Mouse (Mus musculus): ENCODE data around the gene Nrgn. TPM values are rescaled to one million over a fixed set of nuclear protein-coding genes. Genes with fewer than 3 reads are reported as not detected.

The Nrgn gene
- polyA plus RNA-seq (2012; rRNA removed) (5.4 and 7.1 TPM in 2 replicates), polyA plus RNA-seq (2014; fragmentation: Nextera tagmentation; extraction: Ambion mirVana) (5.4 and 7.6 TPM in 2 replicates)

- Histone ChIP-seq H3K4me3 (ENCODE audit: insufficient read depth in 1 of 2, low read depth in 2 of 2, low read length in 2 of 2) (peak within 1 kb of the TSS; percentile 44 to 51), H3K27ac (no peak within 1 kb of the TSS), H3K36me3 (replicated peaks; ENCODE audit: control insufficient read depth, insufficient read depth, low read depth) (no peaks in the 10 kb centered on the region), H3K27me3 (ENCODE audit: control insufficient read depth, insufficient read depth, low read length) (peaks cover 8% of the 10 kb centered on the region), H3K9me3 (ENCODE audit: control insufficient read depth, low read length) (no peaks in the 10 kb centered on the region), H3K9ac (replicated peaks) (peak within 1 kb of the TSS; percentile 55), H3K4me1 (replicated peaks; ENCODE audit: control insufficient read depth in 2 of 2, insufficient read depth in 2 of 2, low read length in 1 of 2) (peaks cover 0 to 37% of the 10 kb centered on the region in 2 experiments; a peak in 2 of 4 replicates), H3K4me2 (ENCODE audit: low read depth) (peak within 1 kb of the TSS; percentile 84)
- DNase-seq (ENCODE audit: low read depth in 3 of 3, low spot score in 3 of 3) (peak; percentile 54 to 66 (median 59)), ATAC-seq (ENCODE audit: insufficient read depth) (peak; percentile 81)
- WGBS (ENCODE audit: insufficient replicate concordance), result 2% methylated on average over 31 of the region's 31 CpGs
- TF ChIP-seq CTCF (IDR thresholded peaks at IDR 0.05; ENCODE audit: low read depth) (no peak), EP300 (IDR thresholded peaks at IDR 0.05; ENCODE audit: low read depth) (no peak)
These were observed at the start of gene Nrgn for GRCm38 (mm10) chr9:37552536-37553293. Gene Nrgn (minus strand): TSS chr9:37552904.

GRCm38 (mm10) chr9:37600538-37601205, 48.0 kb upstream of the Nrgn start:
- H3K4me2 ChIP-seq (ENCODE audit: low read depth), result peak overlapping the region; percentile 3; the same call in 1 of the 2 replicates

GRCm38 (mm10) chr9:37598637-37599036, 45.9 kb upstream of the Nrgn start:
- 65% methylated on average over 2 of the region's 2 CpGs for WGBS (ENCODE audit: insufficient replicate concordance)
- ATAC-seq (ENCODE audit: insufficient read depth), result no peak

More at GRCm38 (mm10) chr9:37600538-37601205, 48.0 kb upstream of the Nrgn start:
- H3K36me3 ChIP-seq (replicated peaks; ENCODE audit: control insufficient read depth, insufficient read depth, low read depth), result no peaks in the 10 kb centered on the region
- H3K27ac ChIP-seq, result no peak overlapping the region
- H3K4me3 ChIP-seq (ENCODE audit: insufficient read depth in 1 of 2, low read depth in 2 of 2, low read length in 2 of 2), result no peak overlapping the region
- peak; percentile 96 for ATAC-seq (ENCODE audit: insufficient read depth)
- no peaks in the 10 kb centered on the region for H3K9me3 ChIP-seq (ENCODE audit: control insufficient read depth, low read length)
- WGBS (ENCODE audit: insufficient replicate concordance), result 20% methylated on average over 2 of the region's 2 CpGs
- H3K9ac ChIP-seq (replicated peaks), result no peak overlapping the region
- TF ChIP-seq CTCF (IDR thresholded peaks at IDR 0.05; ENCODE audit: low read depth) (peak; percentile 40; the same call in 1 of the 2 replicates), EP300 (IDR thresholded peaks at IDR 0.05; ENCODE audit: low read depth) (peak; percentile 29; the same call in 1 of the 2 replicates)
- DNase-seq (ENCODE audit: low read depth in 3 of 3, low spot score in 3 of 3), result peak; percentile 38 to 43 (median 41)
- H3K27me3 ChIP-seq (ENCODE audit: control insufficient read depth, insufficient read depth, low read length), result no peaks in the 10 kb centered on the region
- peaks cover 17 to 18% of the 10 kb centered on the region in 2 experiments for H3K4me1 ChIP-seq (replicated peaks; ENCODE audit: control insufficient read depth in 2 of 2, insufficient read depth in 2 of 2, low read length in 1 of 2)

GRCm38 (mm10) chr9:37595570-37595969, 42.9 kb upstream of the Nrgn start:
- no peak for TF ChIP-seq EP300 (IDR thresholded peaks at IDR 0.05; ENCODE audit: low read depth)
- TF ChIP-seq CTCF (IDR thresholded peaks at IDR 0.05; ENCODE audit: low read depth), result no peak
- Histone ChIP-seq H3K27me3 (ENCODE audit: control insufficient read depth, insufficient read depth, low read length) (no peaks in the 10 kb centered on the region), H3K27ac (no peak overlapping the region), H3K4me2 (ENCODE audit: low read depth) (no peak overlapping the region), H3K4me1 (replicated peaks; ENCODE audit: control insufficient read depth in 2 of 2, insufficient read depth in 2 of 2, low read length in 1 of 2) (peaks cover 9 to 14% of the 10 kb centered on the region in 2 experiments), H3K9me3 (ENCODE audit: control insufficient read depth, low read length) (no peaks in the 10 kb centered on the region), H3K4me3 (ENCODE audit: insufficient read depth in 1 of 2, low read depth in 2 of 2, low read length in 2 of 2) (no peak overlapping the region), H3K9ac (replicated peaks) (no peak overlapping the region), H3K36me3 (replicated peaks; ENCODE audit: control insufficient read depth, insufficient read depth, low read depth) (no peaks in the 10 kb centered on the region)
- ATAC-seq (ENCODE audit: insufficient read depth) (no peak), DNase-seq (ENCODE audit: low read depth in 3 of 3, low spot score in 3 of 3) (no peak)
- 41% methylated on average over 1 of the region's 1 CpGs for WGBS (ENCODE audit: insufficient replicate concordance)

More at GRCm38 (mm10) chr9:37598637-37599036, 45.9 kb upstream of the Nrgn start:
- Histone ChIP-seq H3K4me1 (replicated peaks; ENCODE audit: control insufficient read depth in 2 of 2, insufficient read depth in 2 of 2, low read length in 1 of 2) (peaks cover 14 to 15% of the 10 kb centered on the region in 2 experiments), H3K27ac (no peak overlapping the region), H3K9me3 (ENCODE audit: control insufficient read depth, low read length) (no peaks in the 10 kb centered on the region), H3K4me3 (ENCODE audit: insufficient read depth in 1 of 2, low read depth in 2 of 2, low read length in 2 of 2) (no peak overlapping the region), H3K9ac (replicated peaks) (no peak overlapping the region), H3K36me3 (replicated peaks; ENCODE audit: control insufficient read depth, insufficient read depth, low read depth) (no peaks in the 10 kb centered on the region), H3K4me2 (ENCODE audit: low read depth) (no peak overlapping the region), H3K27me3 (ENCODE audit: control insufficient read depth, insufficient read depth, low read length) (no peaks in the 10 kb centered on the region)
- TF ChIP-seq CTCF (IDR thresholded peaks at IDR 0.05; ENCODE audit: low read depth) (no peak), EP300 (IDR thresholded peaks at IDR 0.05; ENCODE audit: low read depth) (no peak)
- DNase-seq (ENCODE audit: low read depth in 3 of 3, low spot score in 3 of 3), result no peak

GRCm38 (mm10) chr9:37593690-37594089, 41.0 kb upstream of the Nrgn start:
- no peak for ATAC-seq (ENCODE audit: insufficient read depth)
- no peak overlapping the region for H3K9ac ChIP-seq (replicated peaks)

More at GRCm38 (mm10) chr9:37593690-37594089, 41.0 kb upstream of the Nrgn start:
- WGBS (ENCODE audit: insufficient replicate concordance), result 81% methylated on average over 3 of the region's 3 CpGs
- Histone ChIP-seq H3K4me2 (ENCODE audit: low read depth) (no peak overlapping the region), H3K4me1 (replicated peaks; ENCODE audit: control insufficient read depth in 2 of 2, insufficient read depth in 2 of 2, low read length in 1 of 2) (peaks cover 0 to 6% of the 10 kb centered on the region in 2 experiments; a peak in 2 of 4 replicates), H3K27me3 (ENCODE audit: control insufficient read depth, insufficient read depth, low read length) (no peaks in the 10 kb centered on the region), H3K4me3 (ENCODE audit: insufficient read depth in 1 of 2, low read depth in 2 of 2, low read length in 2 of 2) (no peak overlapping the region), H3K9me3 (ENCODE audit: control insufficient read depth, low read length) (no peaks in the 10 kb centered on the region), H3K27ac (no peak overlapping the region), H3K36me3 (replicated peaks; ENCODE audit: control insufficient read depth, insufficient read depth, low read depth) (no peaks in the 10 kb centered on the region)
- TF ChIP-seq CTCF (IDR thresholded peaks at IDR 0.05; ENCODE audit: low read depth) (no peak), EP300 (IDR thresholded peaks at IDR 0.05; ENCODE audit: low read depth) (no peak)
- no peak for DNase-seq (ENCODE audit: low read depth in 3 of 3, low spot score in 3 of 3)
